Mouse (Mus musculus) duodenum, adult 2 months (tissue): ENCODE data around the gene Lypd9. TPM values are rescaled to one million over a fixed set of nuclear protein-coding genes. Genes with fewer than 3 reads are reported as not detected.

Experiments
- polyA plus RNA-seq: library from polyadenylated mRNA; depleted of rRNA; stranded (reverse); fragments of >200 nt; gene quantifications from 2 replicates; pipeline ENCODE4 v1.2.3, GENCODE M21; 2012; ENCODE audit warnings: low replicate concordance; rRNA removed

Lypd9 gene
- polyA plus RNA-seq, result not detected in 2 replicates

GRCm38 (mm10) chr11:58452759-58453158, at the start of gene Lypd9:
Gene Lypd9, minus strand, starts transcription at chr11:58452923.

GRCm38 (mm10) chr11:58502472-58502871, 49.7 kb upstream of the Lypd9 start, which contains the start of gene Olfr331:
Gene Olfr331, minus strand, starts transcription at chr11:58502572.

GRCm38 (mm10) chr11:58492455-58492854, 39.7 kb upstream of the Lypd9 start, which contains the start of gene Olfr332:
Gene Olfr332, minus strand, starts transcription at chr11:58492555.

GRCm38 (mm10) chr11:58462170-58462569, 9.4 kb upstream of the Lypd9 start, which contains the start of gene Olfr30:
Gene Olfr30, minus strand, starts transcription at chr11:58462270.

GRCm38 (mm10) chr11:58432259-58432658, 20.5 kb downstream of the Lypd9 start, which contains the start of gene Gm12253:
Gene Gm12253, plus strand, starts transcription at chr11:58432559.

GRCm38 (mm10) chr11:58420815-58421214, 31.9 kb downstream of the Lypd9 start, which contains the start of gene 1810065E05Rik:
Gene 1810065E05Rik, plus strand, starts transcription at chr11:58421111.

Other genes starting within 250 kb of the Lypd9 start
- gene 4930438A08Rik, start 178.1 kb downstream of the Lypd9 start, polyA plus RNA-seq, result 0.23 and 0.36 TPM in 2 replicates
- gene Zfp692, start 145.9 kb downstream of the Lypd9 start, polyA plus RNA-seq, result 16.8 and 30.1 TPM in 2 replicates
- 15.2 and 25.8 TPM in 2 replicates for gene Zfp672, start 122.6 kb downstream of the Lypd9 start, polyA plus RNA-seq
- 24.8 and 27.7 TPM in 2 replicates for gene Sh3bp5l, start 122.2 kb downstream of the Lypd9 start, polyA plus RNA-seq
- 2,190 and 2,729 TPM in 2 replicates for gene Lypd8, start 73.9 kb downstream of the Lypd9 start, polyA plus RNA-seq
- gene 1810065E05Rik, start 31.8 kb downstream of the Lypd9 start, polyA plus RNA-seq, result 0.90 TPM in 1 of 2 replicates, not detected in the other
- gene Gm12253, start 20.4 kb downstream of the Lypd9 start, polyA plus RNA-seq, result not detected in 2 replicates
- gene Olfr30, start 9.3 kb upstream of the Lypd9 start, polyA plus RNA-seq, result not detected in 2 replicates
- not detected in 2 replicates for gene Olfr332, start 39.6 kb upstream of the Lypd9 start, polyA plus RNA-seq
- gene Olfr331, start 49.6 kb upstream of the Lypd9 start, polyA plus RNA-seq, result not detected in 2 replicates
- gene Olfr330, start 81.9 kb upstream of the Lypd9 start, polyA plus RNA-seq, result not detected in 2 replicates
- not detected in 2 replicates for gene Olfr329-ps, start 93.5 kb upstream of the Lypd9 start, polyA plus RNA-seq
- gene Olfr328, start 102.7 kb upstream of the Lypd9 start, polyA plus RNA-seq, result not detected in 2 replicates
- gene Olfr224, start 117.6 kb upstream of the Lypd9 start, polyA plus RNA-seq, result not detected in 2 replicates
- gene Olfr325, start 124.8 kb upstream of the Lypd9 start, polyA plus RNA-seq, result not detected in 2 replicates
- not detected in 2 replicates for gene Olfr324, start 142.2 kb upstream of the Lypd9 start, polyA plus RNA-seq
- gene 2210407C18Rik, start 163.2 kb upstream of the Lypd9 start, polyA plus RNA-seq, result 22.8 and 126 TPM in 2 replicates
- gene Olfr323, start 177.6 kb upstream of the Lypd9 start, polyA plus RNA-seq, result 0.78 TPM in 1 of 2 replicates, not detected in the other
- gene Trim58, start 187.5 kb upstream of the Lypd9 start, polyA plus RNA-seq, result 0.06 TPM in 1 of 2 replicates, not detected in the other
- gene Olfr322, start 205.9 kb upstream of the Lypd9 start, polyA plus RNA-seq, result not detected in 2 replicates
- not detected in 2 replicates for gene Olfr320, start 228.2 kb upstream of the Lypd9 start, polyA plus RNA-seq
- not detected in 2 replicates for gene Olfr319, start 246.2 kb upstream of the Lypd9 start, polyA plus RNA-seq